Mouse (Mus musculus): Measurements from ENCODE around the gene Nova2. TPM values are rescaled to one million over a fixed set of nuclear protein-coding genes. Genes with fewer than 3 reads are reported as not detected.
A peak's percentile ranks its signal among the peaks of the same experiment; 100 is the strongest.

The Nova2 gene
- polyA plus RNA-seq (2015; fragmentation: Nextera tagmentation; extraction: Ambion mirVana) = 0.89 and 0.99 TPM in 2 replicates

GRCm38 (mm10) chr7:18925162-18925938, at the start of gene Nova2:
Gene Nova2, plus strand, starts transcription at chr7:18925888.
- peak within 1 kb of the TSS; percentile 73 for H3K9ac ChIP-seq (ENCODE audit: low read length)
- no peaks in the 10 kb centered on the region for H3K9me3 ChIP-seq (ENCODE audit: control insufficient read depth, low read length)
- H3K4me2 ChIP-seq (ENCODE audit: low read depth, low read length) = peak within 1 kb of the TSS; percentile 82
- H3K4me3 ChIP-seq (ENCODE audit: low read length) = peak within 1 kb of the TSS; percentile 61
- H3K36me3 ChIP-seq (ENCODE audit: control insufficient read depth, insufficient read depth, low read length) = no peaks in the 10 kb centered on the region
- peaks cover 30% of the 10 kb centered on the region for H3K27me3 ChIP-seq (ENCODE audit: control insufficient read depth, insufficient read depth, low read depth, low read length)
- peaks cover 6% of the 10 kb centered on the region for H3K4me1 ChIP-seq (replicated peaks; ENCODE audit: control insufficient read depth, insufficient read depth, low read length)
- ATAC-seq (ENCODE audit: low read depth) = peak; percentile 85
- WGBS = under 1% methylated on average over 31 of the region's 45 CpGs
- peak within 1 kb of the TSS; percentile 31; the same call in 1 of the 2 replicates for H3K27ac ChIP-seq (ENCODE audit: low read length)

DNA sequence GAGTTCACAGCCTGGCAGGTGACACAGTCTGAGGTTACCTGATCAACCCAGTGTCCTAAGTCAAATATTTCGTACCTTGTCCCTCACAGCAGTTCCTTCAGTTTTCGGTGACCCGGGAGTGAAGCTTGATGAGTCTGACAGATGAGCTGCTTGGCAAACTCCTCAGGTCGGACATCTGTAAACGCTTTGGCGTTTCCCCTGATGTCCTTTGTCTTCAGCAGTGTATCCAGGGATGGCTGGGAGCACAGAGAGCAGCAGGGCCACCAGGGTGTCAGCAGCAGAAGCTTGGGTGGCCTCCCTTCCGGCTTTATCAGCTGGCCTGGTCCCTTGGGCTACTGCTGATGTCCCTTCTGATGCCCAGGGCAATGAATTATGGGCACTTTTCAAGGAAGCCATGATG, 47.0 kb upstream of the Nova2 start:
- no peak overlapping the region for H3K4me3 ChIP-seq (ENCODE audit: low read length)
- H3K4me1 ChIP-seq (replicated peaks; ENCODE audit: control insufficient read depth, insufficient read depth, low read length) = no peaks in the 10 kb centered on the region
- no peaks in the 10 kb centered on the region for H3K9me3 ChIP-seq (ENCODE audit: control insufficient read depth, low read length)
- H3K27ac ChIP-seq (ENCODE audit: low read length) = no peak overlapping the region
- no peak for ATAC-seq (ENCODE audit: low read depth)
- no peaks in the 10 kb centered on the region for H3K36me3 ChIP-seq (ENCODE audit: control insufficient read depth, insufficient read depth, low read length)
- WGBS = 29% methylated on average over 7 of the region's 7 CpGs
- H3K9ac ChIP-seq (ENCODE audit: low read length) = no peak overlapping the region
- no peak overlapping the region for H3K4me2 ChIP-seq (ENCODE audit: low read depth, low read length)
- no peaks in the 10 kb centered on the region for H3K27me3 ChIP-seq (ENCODE audit: control insufficient read depth, insufficient read depth, low read depth, low read length)

DNA sequence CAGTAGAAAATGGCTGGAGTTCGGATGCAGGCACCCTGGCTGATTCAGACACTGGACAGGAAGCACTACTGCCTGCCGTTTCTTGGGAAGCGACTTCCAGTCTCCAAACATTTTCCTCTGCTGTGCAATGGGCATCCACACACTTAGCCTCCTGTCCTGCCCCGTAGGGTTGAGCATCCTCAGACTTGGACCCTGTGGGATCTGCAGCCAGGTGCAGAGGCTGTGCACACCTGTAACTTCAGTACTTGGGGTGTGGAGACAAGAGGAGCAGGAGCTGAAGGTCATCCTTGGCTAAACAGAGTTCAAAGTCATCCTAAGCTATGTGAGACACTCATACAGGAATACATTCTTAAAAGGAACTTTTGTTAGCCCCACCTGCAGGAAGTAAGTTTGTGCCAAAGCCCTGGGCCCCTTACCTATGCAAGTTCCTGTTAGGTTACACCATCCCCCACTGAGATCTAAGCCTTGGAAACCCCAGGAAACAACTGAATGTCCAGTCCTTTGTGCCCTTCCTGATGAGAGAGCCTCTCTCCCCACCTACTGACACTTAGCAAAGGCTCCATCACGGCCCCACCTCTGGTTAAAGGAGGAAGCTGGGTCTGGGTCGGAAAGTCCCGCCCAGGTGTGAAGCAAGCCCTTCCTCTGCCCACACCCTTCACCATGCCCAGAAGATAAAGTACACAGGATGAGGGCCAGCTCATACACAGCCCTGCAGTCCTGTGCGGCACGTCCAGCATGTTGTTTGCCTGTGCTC, 41.5 kb upstream of the Nova2 start:
- no peaks in the 10 kb centered on the region for H3K9me3 ChIP-seq (ENCODE audit: control insufficient read depth, low read length)
- no peak overlapping the region for H3K4me3 ChIP-seq (ENCODE audit: low read length)
- H3K27me3 ChIP-seq (ENCODE audit: control insufficient read depth, insufficient read depth, low read depth, low read length) = no peaks in the 10 kb centered on the region
- peaks cover 13% of the 10 kb centered on the region for H3K4me1 ChIP-seq (replicated peaks; ENCODE audit: control insufficient read depth, insufficient read depth, low read length)
- peak; percentile 83 for ATAC-seq (ENCODE audit: low read depth)
- peak overlapping the region; percentile 68 for H3K27ac ChIP-seq (ENCODE audit: low read length)
- H3K4me2 ChIP-seq (ENCODE audit: low read depth, low read length) = 0 out of 2 replicates have a peak overlapping the region, but pooled peaks have one; percentile 16
- 39% methylated on average over 9 of the region's 9 CpGs for WGBS
- no peaks in the 10 kb centered on the region for H3K36me3 ChIP-seq (ENCODE audit: control insufficient read depth, insufficient read depth, low read length)
- H3K9ac ChIP-seq (ENCODE audit: low read length) = peak overlapping the region; percentile 6; the same call in 1 of the 2 replicates

DNA sequence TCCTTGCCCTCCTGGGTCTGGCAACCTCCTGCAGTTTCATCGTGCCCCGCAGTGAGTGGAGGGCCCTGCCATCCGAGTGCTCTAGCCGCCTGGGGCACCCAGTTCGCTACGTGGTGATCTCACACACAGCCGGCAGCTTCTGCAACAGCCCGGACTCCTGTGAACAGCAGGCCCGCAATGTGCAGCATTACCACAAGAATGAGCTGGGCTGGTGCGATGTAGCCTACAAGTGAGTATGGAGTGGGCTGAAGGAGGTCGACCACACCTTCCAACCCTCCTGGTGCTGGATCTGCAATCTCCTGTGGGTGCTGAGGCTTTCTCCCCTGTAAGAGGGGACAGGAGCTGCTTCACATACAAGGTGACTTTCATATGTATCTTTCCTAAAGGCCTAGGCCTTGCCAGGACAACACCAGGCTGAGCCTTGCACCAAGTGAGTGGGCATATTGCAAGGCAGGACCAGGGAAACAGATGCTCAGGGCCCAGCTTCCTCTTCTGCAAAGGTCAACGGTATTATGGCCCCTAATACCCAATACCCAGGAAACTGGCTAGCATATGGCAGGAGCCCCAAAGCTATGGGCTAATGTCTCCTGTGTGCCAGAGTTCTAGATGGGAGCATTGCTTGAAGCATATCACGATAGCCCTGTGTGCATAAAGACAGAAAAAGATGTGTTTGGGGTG, 40.8 kb upstream of the Nova2 start:
- peak overlapping the region; percentile 68 for H3K27ac ChIP-seq (ENCODE audit: low read length)
- ATAC-seq (ENCODE audit: low read depth) = no peak
- WGBS = 43% methylated on average over 13 of the region's 13 CpGs

GRCm38 (mm10) chr7:18886963-18887362, 38.7 kb upstream of the Nova2 start:
- no peaks in the 10 kb centered on the region for H3K27me3 ChIP-seq (ENCODE audit: control insufficient read depth, insufficient read depth, low read depth, low read length)
- H3K4me2 ChIP-seq (ENCODE audit: low read depth, low read length) = no peak overlapping the region
- 90% methylated on average over 1 of the region's 1 CpGs for WGBS
- no peak overlapping the region for H3K9ac ChIP-seq (ENCODE audit: low read length)
- ATAC-seq (ENCODE audit: low read depth) = no peak
- H3K36me3 ChIP-seq (ENCODE audit: control insufficient read depth, insufficient read depth, low read length) = no peaks in the 10 kb centered on the region
- no peaks in the 10 kb centered on the region for H3K9me3 ChIP-seq (ENCODE audit: control insufficient read depth, low read length)
- H3K4me1 ChIP-seq (replicated peaks; ENCODE audit: control insufficient read depth, insufficient read depth, low read length) = peaks cover 13% of the 10 kb centered on the region
- H3K27ac ChIP-seq (ENCODE audit: low read length) = no peak overlapping the region
- no peak overlapping the region for H3K4me3 ChIP-seq (ENCODE audit: low read length)

More for the DNA sequence above, 40.8 kb upstream of the Nova2 start:
- Histone ChIP-seq H3K4me2 (ENCODE audit: low read depth, low read length) (0 out of 2 replicates have a peak overlapping the region, but pooled peaks have one; percentile 16), H3K9me3 (ENCODE audit: control insufficient read depth, low read length) (no peaks in the 10 kb centered on the region), H3K9ac (ENCODE audit: low read length) (peak overlapping the region; percentile 31), H3K27me3 (ENCODE audit: control insufficient read depth, insufficient read depth, low read depth, low read length) (no peaks in the 10 kb centered on the region), H3K4me1 (replicated peaks; ENCODE audit: control insufficient read depth, insufficient read depth, low read length) (peaks cover 13% of the 10 kb centered on the region), H3K4me3 (ENCODE audit: low read length) (no peak overlapping the region), H3K36me3 (ENCODE audit: control insufficient read depth, insufficient read depth, low read length) (no peaks in the 10 kb centered on the region)

- no peak overlapping the region for H3K27ac ChIP-seq (ENCODE audit: low read length)
- WGBS = 88% methylated on average over 8 of the region's 8 CpGs
- H3K4me2 ChIP-seq (ENCODE audit: low read depth, low read length) = no peak overlapping the region
- H3K9me3 ChIP-seq (ENCODE audit: control insufficient read depth, low read length) = no peaks in the 10 kb centered on the region
- H3K9ac ChIP-seq (ENCODE audit: low read length) = no peak overlapping the region
- H3K27me3 ChIP-seq (ENCODE audit: control insufficient read depth, insufficient read depth, low read depth, low read length) = peaks cover 6% of the 10 kb centered on the region
- no peaks in the 10 kb centered on the region for H3K36me3 ChIP-seq (ENCODE audit: control insufficient read depth, insufficient read depth, low read length)
- no peak overlapping the region for H3K4me3 ChIP-seq (ENCODE audit: low read length)
- H3K4me1 ChIP-seq (replicated peaks; ENCODE audit: control insufficient read depth, insufficient read depth, low read length) = peaks cover 9% of the 10 kb centered on the region; the same call in 1 of the 2 replicates
- ATAC-seq (ENCODE audit: low read depth) = no peak
Observed at GRCm38 (mm10) chr7:18890848-18891247, 34.8 kb upstream of the Nova2 start.

DNA sequence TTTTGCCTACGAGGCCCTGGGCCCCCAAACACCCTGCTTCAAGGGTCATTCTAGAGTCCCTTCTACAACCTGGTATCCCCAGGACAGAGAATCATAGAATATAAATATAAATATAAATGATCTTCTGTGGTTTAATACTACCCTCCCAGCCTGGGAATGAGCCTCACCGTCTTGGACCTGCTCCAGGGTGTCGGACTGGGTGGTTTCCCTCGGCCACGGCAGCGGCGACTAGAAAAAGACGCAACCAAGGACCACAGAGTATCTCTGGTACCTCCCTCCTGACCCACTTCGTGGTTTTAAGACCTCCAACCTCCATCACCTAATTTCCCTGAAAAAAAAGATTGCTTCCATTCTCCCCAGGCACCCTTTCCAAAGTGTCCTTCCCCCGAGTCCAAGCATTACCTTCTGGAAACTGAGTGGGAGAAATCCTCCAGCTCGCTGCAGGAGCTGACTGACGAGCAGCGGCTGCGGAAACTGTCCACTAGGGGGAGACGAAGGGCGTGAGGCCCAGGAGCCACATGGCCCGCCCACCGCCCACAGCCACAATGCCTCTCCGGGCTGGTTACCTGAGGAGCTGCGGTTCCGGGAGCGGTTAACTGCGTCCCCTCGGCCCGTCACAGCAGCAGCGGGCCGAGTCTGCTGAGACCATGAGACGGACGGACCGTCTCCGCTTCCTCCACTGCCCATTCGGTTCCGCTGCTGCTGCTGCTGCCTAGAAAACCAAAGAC, 33.7 kb upstream of the Nova2 start:
- Histone ChIP-seq H3K9me3 (ENCODE audit: control insufficient read depth, low read length) (no peaks in the 10 kb centered on the region), H3K4me1 (replicated peaks; ENCODE audit: control insufficient read depth, insufficient read depth, low read length) (peaks cover 9% of the 10 kb centered on the region; the same call in 1 of the 2 replicates), H3K36me3 (ENCODE audit: control insufficient read depth, insufficient read depth, low read length) (no peaks in the 10 kb centered on the region), H3K27me3 (ENCODE audit: control insufficient read depth, insufficient read depth, low read depth, low read length) (peaks cover 6% of the 10 kb centered on the region), H3K4me3 (ENCODE audit: low read length) (peak overlapping the region; percentile 44), H3K9ac (ENCODE audit: low read length) (peak overlapping the region; percentile 50), H3K27ac (ENCODE audit: low read length) (no peak overlapping the region), H3K4me2 (ENCODE audit: low read depth, low read length) (peak overlapping the region; percentile 69)
- ATAC-seq (ENCODE audit: low read depth) = peak; percentile 69
- WGBS = 17% methylated on average over 33 of the region's 33 CpGs

DNA sequence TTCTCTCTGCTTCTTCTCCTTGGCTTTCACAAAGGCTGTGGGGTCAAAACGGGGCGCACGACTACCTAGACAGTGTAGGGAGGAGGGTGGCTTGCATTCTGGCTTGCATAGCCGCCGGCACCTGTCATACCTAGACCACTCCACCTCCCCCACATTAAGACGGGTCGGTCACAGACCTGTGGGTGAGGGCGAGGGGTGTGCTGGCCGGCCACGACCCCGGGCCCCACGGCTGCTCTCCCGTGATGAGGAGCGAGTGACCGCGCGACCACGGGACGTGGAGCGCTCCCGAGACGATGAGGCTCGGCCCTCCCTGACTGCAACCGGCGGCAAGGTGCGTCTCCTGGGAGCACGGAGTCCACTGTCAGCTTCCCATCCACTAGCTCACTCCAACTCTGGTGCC, 32.7 kb upstream of the Nova2 start:
- ATAC-seq (ENCODE audit: low read depth) = peak; percentile 26; the same call in 1 of the 2 replicates
- Histone ChIP-seq H3K4me2 (ENCODE audit: low read depth, low read length) (peak overlapping the region; percentile 69; the same call in 1 of the 2 replicates), H3K27me3 (ENCODE audit: control insufficient read depth, insufficient read depth, low read depth, low read length) (peaks cover 6% of the 10 kb centered on the region), H3K36me3 (ENCODE audit: control insufficient read depth, insufficient read depth, low read length) (no peaks in the 10 kb centered on the region), H3K27ac (ENCODE audit: low read length) (no peak overlapping the region), H3K9me3 (ENCODE audit: control insufficient read depth, low read length) (no peaks in the 10 kb centered on the region), H3K4me1 (replicated peaks; ENCODE audit: control insufficient read depth, insufficient read depth, low read length) (peaks cover 9% of the 10 kb centered on the region; the same call in 1 of the 2 replicates), H3K9ac (ENCODE audit: low read length) (no peak overlapping the region), H3K4me3 (ENCODE audit: low read length) (no peak overlapping the region)
- 32% methylated on average over 26 of the region's 27 CpGs for WGBS
